ENCODE assay signal across 8 mouse cellular contexts in the genomic region with DNA sequence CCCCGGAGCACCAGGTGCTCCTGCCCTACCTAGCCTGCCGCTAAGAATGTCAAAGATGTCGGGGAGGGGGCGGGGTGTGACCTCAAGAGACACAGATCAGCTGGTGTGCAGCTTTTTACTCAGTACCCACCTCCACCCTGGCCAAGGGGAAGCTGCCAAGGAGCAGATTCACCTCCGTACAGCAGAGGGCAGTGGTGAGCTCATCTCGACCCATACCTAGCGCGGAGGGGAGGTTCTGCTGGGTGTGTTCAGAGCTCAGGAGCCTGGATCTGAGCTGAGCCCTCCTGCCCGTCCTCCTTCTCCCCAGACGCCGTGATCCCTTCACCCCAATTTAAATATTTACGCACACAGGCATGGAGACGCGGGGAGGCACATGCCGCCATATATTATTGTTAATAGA.
DNase-seq lines count a peak whose midpoint lies in the region; ATAC-seq and TF ChIP-seq lines count a peak whose summit lies in the region.

No protein-coding gene starts in this region.

- H3K9ac ChIP-seq in CH12.LX (ENCODE audit: insufficient read depth, low read depth), result no peak overlapping the region
- peak overlapping the region; percentile 45 for H3K9ac ChIP-seq in forebrain, embryonic 13.5 days
- H3K9ac ChIP-seq in heart, postnatal 0 days (replicated peaks; ENCODE audit: low read depth, low read length), result no peak overlapping the region
- no peak overlapping the region for H3K9ac ChIP-seq in liver, embryonic 13.5 days
- H3K9ac ChIP-seq in neural tube, embryonic 13.5 days, result peak overlapping the region; percentile 65; the same call in 1 of the 2 replicates

- peak overlapping the region; percentile 26; the same call in 1 of the 2 replicates for H3K4me2 ChIP-seq in CH12.LX (ENCODE audit: insufficient read depth, low read depth, poor library complexity, severe bottlenecking)
- peak overlapping the region; percentile 60 for H3K4me2 ChIP-seq in forebrain, embryonic 13.5 days
- H3K4me2 ChIP-seq in heart, postnatal 0 days (ENCODE audit: low read depth, low read length), result peak overlapping the region; percentile 45
- H3K4me2 ChIP-seq in liver, embryonic 13.5 days, result 0 out of 2 replicates have a peak overlapping the region, but pooled peaks have one; percentile 21
- peak overlapping the region; percentile 55 for H3K4me2 ChIP-seq in neural tube, embryonic 13.5 days

- dilution Hi-C loops in CH12.LX (cut with MboI; ENCODE audit: extremely low pct_ligation_motif_present, extremely low pct_unique_long_range_greater_than_20kb, low sequenced_read_pairs), result no loop called here

- H3K36me3 ChIP-seq in CH12.LX (replicated peaks in 1 of 2; ENCODE audit: control insufficient read depth in 1 of 2, insufficient read depth in 1 of 2, low read length in 1 of 2), result no peaks in the 10 kb centered on the region
- H3K36me3 ChIP-seq in forebrain, embryonic 13.5 days (ENCODE audit: poor library complexity, severe bottlenecking), result no peaks in the 10 kb centered on the region
- no peaks in the 10 kb centered on the region for H3K36me3 ChIP-seq in heart, postnatal 0 days (replicated peaks; ENCODE audit: control insufficient read depth, insufficient read depth, low read length)
- H3K36me3 ChIP-seq in liver, embryonic 13.5 days, result no peaks in the 10 kb centered on the region
- no peaks in the 10 kb centered on the region for H3K36me3 ChIP-seq in neural tube, embryonic 13.5 days

- peak; percentile 96 for ATAC-seq in forebrain, embryonic 13.5 days
- peak; percentile 88 for ATAC-seq in heart, postnatal 0 days (ENCODE audit: insufficient read depth, low read depth)
- ATAC-seq in liver, embryonic 13.5 days (ENCODE audit: low read depth), result no peak
- peak; percentile 93 for ATAC-seq in neural tube, embryonic 13.5 days (ENCODE audit: low read depth)

- no peak overlapping the region for H3K27ac ChIP-seq in CH12.LX (ENCODE audit: insufficient read depth, low read depth)
- H3K27ac ChIP-seq in forebrain, embryonic 13.5 days, result no peak overlapping the region
- no peak overlapping the region for H3K27ac ChIP-seq in heart, postnatal 0 days (ENCODE audit: low read depth)
- no peak overlapping the region for H3K27ac ChIP-seq in liver, embryonic 13.5 days
- no peak overlapping the region for H3K27ac ChIP-seq in neural tube, embryonic 13.5 days (replicated peaks)

- peak; percentile 85 for DNase-seq in CH12.LX (ENCODE audit: extremely low read depth)
- peak; percentile 13 for DNase-seq in c-Kit-positive CD71-positive TER-119-negative erythroid progenitor cells, embryonic 14.5 days (ENCODE audit: low read depth)
- peak; percentile 78 for DNase-seq in heart, postnatal 0 days (ENCODE audit: low spot score)
- peak; percentile 60 to 82 for DNase-seq in kidney, postnatal 36 days
- DNase-seq in liver, embryonic 13.5 days, result peak; percentile 2
- DNase-seq in thymus, postnatal 0 days (ENCODE audit: low spot score), result peak; percentile 41

- in situ Hi-C loops in CH12.LX (cut with MboI; ENCODE audit: low pct_ligation_motif_present, low pct_unique_long_range_greater_than_20kb, low sequenced_read_pairs), result loop anchor here (5.0 to 10.0 kb wide), 2 partner anchors 46 to 183 kb away; no protein-coding TSS in a partner anchor

- H3K9me3 ChIP-seq in CH12.LX (replicated peaks; ENCODE audit: low read length), result no peaks in the 10 kb centered on the region
- no peaks in the 10 kb centered on the region for H3K9me3 ChIP-seq in forebrain, embryonic 13.5 days (replicated peaks)
- no peaks in the 10 kb centered on the region for H3K9me3 ChIP-seq in heart, postnatal 0 days (replicated peaks; ENCODE audit: control insufficient read depth, low read length)
- no peaks in the 10 kb centered on the region for H3K9me3 ChIP-seq in liver, embryonic 13.5 days (replicated peaks)
- no peaks in the 10 kb centered on the region for H3K9me3 ChIP-seq in neural tube, embryonic 13.5 days

- TF ChIP-seq EP300 in CH12.LX (IDR thresholded peaks at IDR 0.05; ENCODE audit: low read length), result no peak
- TF ChIP-seq EP300 in heart, postnatal 0 days (IDR thresholded peaks at IDR 0.05; ENCODE audit: low read depth), result no peak

- H3K4me1 ChIP-seq in CH12.LX (ENCODE audit: control insufficient read depth in 1 of 2, insufficient read depth in 2 of 2), result peaks cover 0 to 12% of the 10 kb centered on the region in 2 experiments; a peak in 2 of 4 replicates
- H3K4me1 ChIP-seq in forebrain, embryonic 13.5 days, result peaks cover 10% of the 10 kb centered on the region
- H3K4me1 ChIP-seq in heart, postnatal 0 days (ENCODE audit: control insufficient read depth, insufficient read depth), result no peaks in the 10 kb centered on the region
- H3K4me1 ChIP-seq in liver, embryonic 13.5 days (replicated peaks), result no peaks in the 10 kb centered on the region
- H3K4me1 ChIP-seq in neural tube, embryonic 13.5 days (replicated peaks), result 0 out of 2 replicates have a peak, but pooled peaks cover 6% of the 10 kb centered on the region

- TF ChIP-seq RAD21 in CH12.LX (IDR thresholded peaks at IDR 0.05; ENCODE audit: low read depth, low read length), result peak; percentile 84

- H3K4me3 ChIP-seq in CH12.LX (replicated peaks in 1 of 3; ENCODE audit: low read depth in 2 of 3, low read length in 2 of 3, poor library complexity in 1 of 3), result no peak overlapping the region
- peak overlapping the region; percentile 30 for H3K4me3 ChIP-seq in forebrain, embryonic 13.5 days
- H3K4me3 ChIP-seq in heart, postnatal 0 days (ENCODE audit: low read depth, low read length), result peak overlapping the region; percentile 12; the same call in 1 of the 2 replicates
- H3K4me3 ChIP-seq in liver, embryonic 13.5 days (replicated peaks), result no peak overlapping the region
- H3K4me3 ChIP-seq in neural tube, embryonic 13.5 days, result peak overlapping the region; percentile 32

- peak; percentile 54 to 84 for TF ChIP-seq CTCF in CH12.LX (conservative IDR thresholded peaks at IDR 0.05 in 1 of 2, IDR thresholded peaks at IDR 0.05 in 1 of 2; ENCODE audit: low read depth in 2 of 2, low read length in 2 of 2)
- peak; percentile 94 for TF ChIP-seq CTCF in heart, postnatal 0 days (IDR thresholded peaks at IDR 0.05; ENCODE audit: low read depth)

- no peaks in the 10 kb centered on the region for H3K27me3 ChIP-seq in CH12.LX (replicated peaks)
- no peaks in the 10 kb centered on the region for H3K27me3 ChIP-seq in forebrain, embryonic 13.5 days
- no peaks in the 10 kb centered on the region for H3K27me3 ChIP-seq in heart, postnatal 0 days (ENCODE audit: control insufficient read depth, insufficient read depth, low read length)
- no peaks in the 10 kb centered on the region for H3K27me3 ChIP-seq in liver, embryonic 13.5 days
- H3K27me3 ChIP-seq in neural tube, embryonic 13.5 days, result no peaks in the 10 kb centered on the region

- TF ChIP-seq POLR2A in CH12.LX (IDR thresholded peaks at IDR 0.05; ENCODE audit: low read depth, low read length), result no peak

- 2% methylated on average over 15 of the region's 15 CpGs for WGBS in forebrain, embryonic 13.5 days
- WGBS in heart, postnatal 0 days, result 8% methylated on average over 15 of the region's 15 CpGs
- 7% methylated on average over 15 of the region's 15 CpGs for WGBS in liver, embryonic 13.5 days (ENCODE audit: insufficient replicate concordance)
- WGBS in neural tube, embryonic 13.5 days, result 3% methylated on average over 14 of the region's 15 CpGs

- H3K79me2 ChIP-seq in CH12.LX (replicated peaks; ENCODE audit: control insufficient read depth, extremely low read depth, insufficient read depth, poor library complexity, severe bottlenecking), result no peaks in the 10 kb centered on the region

TF ChIP-seq in CH12.LX, 34 proteins besides CTCF, POLR2A, EP300 and RAD21:
- TF ChIP-seq IRF4 (IDR thresholded peaks at IDR 0.05; ENCODE audit: low read depth, low read length) (peak; percentile 14; the same call in 1 of the 2 replicates), MXI1 (IDR thresholded peaks at IDR 0.05; ENCODE audit: low read depth, low read length) (no peak), E2F4 (IDR thresholded peaks at IDR 0.05; ENCODE audit: insufficient replicate concordance, low read depth, low read length) (no peak), CHD1 (IDR thresholded peaks at IDR 0.05; ENCODE audit: low read depth, low read length) (no peak), MEF2A (IDR thresholded peaks at IDR 0.05; ENCODE audit: borderline replicate concordance, low read depth, low read length) (no peak), JUND (conservative IDR thresholded peaks at IDR 0.05; ENCODE audit: low read depth, low read length) (no peak), ZNF384 (IDR thresholded peaks at IDR 0.05; ENCODE audit: low read depth, low read length) (no peak), KAT2A (IDR thresholded peaks at IDR 0.05; ENCODE audit: insufficient replicate concordance, low read length) (no peak), MYC (IDR thresholded peaks at IDR 0.05; ENCODE audit: low read depth, low read length) (no peak), PAX5 (IDR thresholded peaks at IDR 0.05; ENCODE audit: low read length) (no peak), HCFC1 (IDR thresholded peaks at IDR 0.05; ENCODE audit: low read depth, low read length) (no peak), JUN (IDR thresholded peaks at IDR 0.05; ENCODE audit: insufficient read depth, low read depth, low read length) (no peak), UBTF (IDR thresholded peaks at IDR 0.05; ENCODE audit: low read depth, low read length) (no peak), SMC3 (IDR thresholded peaks at IDR 0.05; ENCODE audit: low read depth, low read length) (peak; percentile 92), NELFE (IDR thresholded peaks at IDR 0.05; ENCODE audit: low read depth, low read length) (no peak), ZC3H11A (IDR thresholded peaks at IDR 0.05; ENCODE audit: low read depth, low read length) (peak; percentile 61)

Comparison
In these comparisons a context has a peak if more than half of its experiments do, and no peak if none do; other contexts are left out.
1. DNase-seq: peak in every context shown above with its lines; median percentile 85 in CH12.LX; 78 in heart, postnatal 0 days; 71 in kidney, postnatal 36 days; 41 in thymus, postnatal 0 days; 13 in c-Kit-positive CD71-positive TER-119-negative erythroid progenitor cells, embryonic 14.5 days; 2 in liver, embryonic 13.5 days.
2. H3K4me3 ChIP-seq: peak in forebrain, embryonic 13.5 days (single experiment), heart, postnatal 0 days (single experiment) and neural tube, embryonic 13.5 days (single experiment); none in CH12.LX (0 of 3) and liver, embryonic 13.5 days (single experiment).
3. H3K9ac ChIP-seq: peak in forebrain, embryonic 13.5 days (single experiment) and neural tube, embryonic 13.5 days (single experiment); none in CH12.LX (single experiment), heart, postnatal 0 days (single experiment) and liver, embryonic 13.5 days (single experiment).
4. Peak in every context shown above with its lines, with median percentiles within 50 percentile points of each other: H3K4me2 ChIP-seq.